Mouse (Mus musculus) limb, embryonic 12.5 days (tissue): Measurements from ENCODE around the gene Myo1h. TPM values are rescaled to one million over a fixed set of nuclear protein-coding genes. Genes with fewer than 3 reads are reported as not detected.

Source experiments
- ATAC-seq: fragments of 200-750 bp; cut with Nextera tagmentation; 2 replicates; pipeline ENCODE4 v1.8.0; 2017; ENCODE audit warnings: low read depth, moderate TSS enrichment; ENCODE audit not compliant: insufficient number of reproducible peaks, insufficient read depth, low FRiP score, low TSS enrichment
- H3K27ac ChIP-seq: fragments of 300-500 bp; sonication (generic); 2 replicates; pipeline ENCODE4 v1.5.1; 2016; ENCODE audit warnings: mild to moderate bottlenecking, moderate library complexity
- H3K27me3 ChIP-seq: fragments of 300-500 bp; sonication (generic); 2 replicates; pipeline ENCODE4 v1.6.1; 2016; ENCODE audit warnings: mild to moderate bottlenecking, moderate library complexity
- H3K36me3 ChIP-seq: fragments of 300-500 bp; sonication (generic); 2 replicates; pipeline ENCODE4 v1.6.1; 2016; ENCODE audit warnings: mild to moderate bottlenecking, moderate library complexity
- H3K4me1 ChIP-seq: fragments of 300-500 bp; sonication (generic); replicated peaks from 2 replicates; pipeline ENCODE4 v1.6.1; 2016
- H3K4me2 ChIP-seq: fragments of 300-500 bp; sonication (generic); 2 replicates; pipeline ENCODE4 v1.6.1; 2016; ENCODE audit warnings: mild to moderate bottlenecking, moderate library complexity
- H3K4me3 ChIP-seq: fragments of 300-500 bp; sonication (generic); replicated peaks from 2 replicates; pipeline ENCODE4 v1.5.1; 2016; ENCODE audit warnings: mild to moderate bottlenecking
- H3K9ac ChIP-seq: fragments of 300-500 bp; sonication (generic); replicated peaks from 2 replicates; pipeline ENCODE4 v1.6.1; 2016; ENCODE audit warnings: mild to moderate bottlenecking, moderate library complexity
- H3K9me3 ChIP-seq: fragments of 300-500 bp; sonication (generic); 2 replicates; pipeline ENCODE4 v1.6.1; 2016; ENCODE audit warnings: mild to moderate bottlenecking, moderate library complexity
- WGBS: fragments of 180-500 bp; shearing (Covaris S2); methylation state at CpG from one replicate; pipeline ENCODE4 v1.1.7; 2016; 5-methylcytosine and 5-hydroxymethylcytosine counted together
- polyA plus RNA-seq: library from polyadenylated mRNA; unstranded; fragments of >200 nt; fragmentation: Nextera tagmentation; extraction: Ambion mirVana; gene quantifications from 2 replicates; pipeline ENCODE4 v1.2.1, GENCODE M21; 2016

Gene Myo1h
- polyA plus RNA-seq, 1 experiment from 2014 or later: 0.99 TPM

- Histone ChIP-seq H3K9ac (0 out of 2 replicates have a peak overlapping the region, but pooled peaks have one; percentile 9), H3K27ac (no peak overlapping the region), H3K9me3 (no peaks in the 10 kb centered on the region), H3K4me1 (0 out of 2 replicates have a peak, but pooled peaks cover 2% of the 10 kb centered on the region), H3K36me3 (no peaks in the 10 kb centered on the region), H3K27me3 (no peaks in the 10 kb centered on the region; the same call in 1 of the 2 replicates), H3K4me3 (no peak overlapping the region), H3K4me2 (peak overlapping the region; percentile 18)
- WGBS: 23% methylated on average over 16 of the region's 16 CpGs
- no peak for ATAC-seq
Observed at GRCm38 (mm10) chr5:114323791-114324507, 35.0 kb downstream of the Myo1h start.

DNA sequence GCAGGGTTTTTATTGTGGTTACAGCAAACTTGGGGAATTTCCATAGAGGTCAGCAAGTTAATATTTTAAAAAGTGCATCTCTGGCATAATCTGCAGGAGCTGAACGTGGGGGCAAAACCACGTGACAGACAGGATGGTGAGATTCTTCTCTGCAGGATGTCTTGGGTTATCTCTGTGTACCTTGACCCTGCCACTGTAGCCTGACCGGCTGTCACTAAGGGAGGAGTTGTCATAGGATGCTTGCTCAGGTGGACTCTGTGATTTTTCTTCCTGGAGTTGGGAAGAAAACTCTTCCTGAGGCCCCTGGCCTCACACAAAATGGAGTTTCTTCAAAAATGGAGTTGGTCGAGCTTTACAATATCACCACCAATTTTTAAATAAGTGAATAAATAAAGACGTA, 54.0 kb downstream of the Myo1h start:
- 0 out of 2 replicates have a peak, but pooled peaks cover 7% of the 10 kb centered on the region for H3K27me3 ChIP-seq
- H3K9ac ChIP-seq: no peak overlapping the region
- H3K4me2 ChIP-seq: no peak overlapping the region
- no peak overlapping the region for H3K4me3 ChIP-seq
- ATAC-seq: no peak
- 87% methylated on average over 5 of the region's 5 CpGs for WGBS
- H3K9me3 ChIP-seq: no peaks in the 10 kb centered on the region
- H3K4me1 ChIP-seq: peaks cover 1% of the 10 kb centered on the region; the same call in 1 of the 2 replicates
- H3K27ac ChIP-seq: no peak overlapping the region
- H3K36me3 ChIP-seq: no peaks in the 10 kb centered on the region

DNA sequence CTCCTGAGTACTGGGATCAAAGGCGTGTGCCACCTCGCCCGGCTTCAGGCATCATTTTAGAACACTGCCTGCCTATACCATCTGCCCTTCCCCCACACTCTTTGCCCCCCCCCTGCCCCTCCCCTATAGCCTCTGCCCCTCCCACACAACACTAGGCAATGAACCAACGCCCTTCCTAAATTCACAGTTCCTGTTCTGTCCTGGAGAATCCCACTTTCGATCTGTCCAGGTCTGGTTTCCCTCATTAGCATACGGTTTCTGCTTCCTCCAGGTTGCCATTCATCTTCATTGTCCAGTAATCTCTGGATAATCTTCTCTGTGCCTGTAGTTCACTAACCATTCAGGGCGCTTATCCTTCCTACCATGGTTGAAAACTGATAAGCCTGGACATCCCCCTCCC, 54.6 kb downstream of the Myo1h start:
- H3K9ac ChIP-seq: no peak overlapping the region

GRCm38 (mm10) chr5:114345538-114345937, 56.6 kb downstream of the Myo1h start:
- no peak overlapping the region for H3K9ac ChIP-seq
- H3K4me3 ChIP-seq: no peak overlapping the region
- 65% methylated on average over 3 of the region's 3 CpGs for WGBS
- H3K27ac ChIP-seq: no peak overlapping the region
- H3K27me3 ChIP-seq: no peaks in the 10 kb centered on the region
- peaks cover 3% of the 10 kb centered on the region; the same call in 1 of the 2 replicates for H3K4me1 ChIP-seq
- H3K36me3 ChIP-seq: no peaks in the 10 kb centered on the region
- ATAC-seq: no peak
- no peak overlapping the region for H3K4me2 ChIP-seq
- H3K9me3 ChIP-seq: no peaks in the 10 kb centered on the region

More for the DNA sequence above, 54.6 kb downstream of the Myo1h start:
- peaks cover 3% of the 10 kb centered on the region; the same call in 1 of the 2 replicates for H3K4me1 ChIP-seq
- no peaks in the 10 kb centered on the region for H3K9me3 ChIP-seq
- no peaks in the 10 kb centered on the region for H3K36me3 ChIP-seq
- 87% methylated on average over 7 of the region's 7 CpGs for WGBS
- H3K27me3 ChIP-seq: 0 out of 2 replicates have a peak, but pooled peaks cover 7% of the 10 kb centered on the region
- H3K27ac ChIP-seq: no peak overlapping the region
- H3K4me3 ChIP-seq: no peak overlapping the region
- no peak overlapping the region for H3K4me2 ChIP-seq
- no peak for ATAC-seq

DNA sequence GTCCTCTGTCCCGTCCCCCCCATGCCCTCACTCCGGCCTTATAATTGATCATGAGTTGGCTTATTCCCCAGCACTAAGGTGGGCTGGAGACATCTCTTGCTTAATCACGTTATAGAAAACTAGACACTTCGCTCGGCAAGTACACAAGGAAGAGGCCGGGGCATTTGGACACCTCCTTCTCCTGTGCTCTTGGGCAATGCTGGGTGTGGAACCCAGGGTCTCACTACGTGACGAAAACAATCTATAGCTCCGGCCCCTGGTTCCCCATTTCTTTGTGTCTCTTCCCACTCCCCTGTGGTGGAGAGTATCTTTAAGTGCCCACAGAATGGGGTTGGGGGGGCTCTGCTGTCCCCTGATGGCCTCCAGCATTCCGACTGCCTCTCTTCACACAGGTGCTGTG, 58.0 kb downstream of the Myo1h start:
- Histone ChIP-seq H3K36me3 (no peaks in the 10 kb centered on the region), H3K9me3 (no peaks in the 10 kb centered on the region), H3K27ac (no peak overlapping the region), H3K9ac (no peak overlapping the region), H3K27me3 (no peaks in the 10 kb centered on the region), H3K4me3 (no peak overlapping the region), H3K4me1 (peaks cover 3% of the 10 kb centered on the region; the same call in 1 of the 2 replicates), H3K4me2 (no peak overlapping the region)
- no peak for ATAC-seq
- WGBS: 86% methylated on average over 10 of the region's 10 CpGs

DNA sequence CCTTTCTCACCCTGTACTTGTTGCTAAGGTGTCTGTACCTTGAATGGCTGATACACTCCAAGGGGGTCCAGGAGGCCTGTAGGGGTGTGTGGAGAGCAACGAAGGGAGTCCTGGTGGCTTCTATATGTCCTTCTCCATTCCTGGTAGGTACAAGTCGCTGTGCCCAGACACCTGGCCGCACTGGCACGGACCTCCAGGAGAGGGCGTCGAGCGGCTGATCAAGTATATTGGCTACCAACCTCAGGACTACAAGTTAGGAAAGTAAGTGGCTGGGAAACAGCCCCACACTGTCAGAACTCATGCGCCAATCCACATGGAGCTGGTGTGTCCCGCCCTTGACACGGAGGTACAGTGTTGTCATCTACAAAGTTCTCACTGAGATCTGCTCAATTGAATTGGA, 62.5 kb downstream of the Myo1h start:
- H3K4me3 ChIP-seq: no peak overlapping the region
- H3K36me3 ChIP-seq: no peaks in the 10 kb centered on the region
- no peak overlapping the region for H3K9ac ChIP-seq
- H3K9me3 ChIP-seq: no peaks in the 10 kb centered on the region
- no peak overlapping the region for H3K4me2 ChIP-seq
- no peak overlapping the region for H3K27ac ChIP-seq
- WGBS: 61% methylated on average over 10 of the region's 10 CpGs
- H3K4me1 ChIP-seq: peaks cover 3% of the 10 kb centered on the region; the same call in 1 of the 2 replicates
- no peaks in the 10 kb centered on the region for H3K27me3 ChIP-seq
- ATAC-seq: no peak

DNA sequence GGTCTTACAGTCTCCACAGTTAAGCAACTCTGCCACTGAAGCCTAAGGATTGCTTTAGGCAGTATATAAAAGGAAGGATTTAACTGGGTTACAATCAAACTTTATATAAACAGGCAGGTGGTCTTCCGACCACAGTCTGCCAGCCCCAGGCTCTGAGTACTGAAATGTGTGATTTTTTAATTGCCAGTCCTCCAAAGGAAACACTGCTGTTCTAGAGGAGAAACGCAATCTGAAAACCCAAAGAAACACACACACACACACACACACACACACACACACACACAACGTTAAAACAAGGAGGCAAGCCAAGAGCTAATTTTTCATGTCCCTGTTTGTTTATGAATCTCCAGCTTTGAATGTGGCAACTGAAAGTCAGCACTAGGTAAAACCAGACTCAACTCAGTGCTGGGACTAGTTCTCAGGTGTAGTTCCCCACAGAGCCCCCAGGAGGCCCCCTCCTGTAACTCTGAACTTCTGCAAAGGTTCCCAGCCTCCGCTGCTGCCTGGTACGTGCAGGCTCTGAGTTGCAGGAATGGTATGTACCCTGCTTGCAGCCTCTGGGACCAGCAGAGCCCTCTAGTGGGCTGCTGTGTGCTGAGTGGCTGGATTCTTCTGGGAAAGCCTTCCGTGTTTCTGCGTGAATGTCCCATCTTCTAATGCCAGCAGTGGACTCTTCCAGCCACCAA, 67.4 kb downstream of the Myo1h start:
- ATAC-seq: peak; percentile 64; the same call in 1 of the 2 replicates

DNA sequence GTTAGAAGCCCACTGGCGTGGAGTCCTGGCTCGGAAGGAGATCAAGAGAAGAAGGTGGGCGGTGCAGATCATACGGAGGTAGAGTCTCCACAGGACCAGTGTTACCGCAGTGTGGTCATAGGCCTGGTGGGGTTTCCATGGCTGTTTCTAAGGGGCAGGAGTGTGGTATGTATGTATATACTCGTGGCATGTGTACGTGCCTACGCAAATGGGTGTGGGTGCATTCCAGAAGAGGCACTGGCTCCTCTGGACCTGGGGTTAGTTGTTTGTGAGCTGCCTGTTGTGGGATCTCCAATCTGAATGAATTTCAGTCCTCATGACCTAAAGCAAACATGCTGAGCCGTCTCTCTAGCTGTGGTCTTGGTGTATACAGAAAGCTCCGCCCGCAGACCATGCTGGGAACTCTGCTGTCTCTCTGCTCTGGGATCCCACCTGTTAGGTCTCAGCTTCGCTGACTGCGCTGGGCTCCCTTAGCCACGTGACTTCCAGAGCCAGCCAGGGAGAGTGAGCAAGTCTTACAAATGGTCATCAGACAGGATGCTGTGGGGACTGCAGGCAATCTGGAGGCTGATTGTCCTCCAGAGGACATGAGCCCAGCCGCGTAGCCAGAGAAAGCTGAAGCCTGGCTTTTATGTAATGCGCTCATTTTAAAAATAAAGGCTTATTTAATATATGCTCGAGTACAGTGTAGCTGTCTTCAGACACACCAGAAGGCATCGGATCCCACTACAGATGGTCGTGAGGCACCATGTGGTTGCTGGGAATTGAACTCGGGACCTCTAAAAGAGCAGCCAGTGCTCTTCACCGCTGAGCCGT, 68.2 kb downstream of the Myo1h start:
- Histone ChIP-seq H3K4me1 (peaks cover 20% of the 10 kb centered on the region; the same call in 1 of the 2 replicates), H3K9me3 (no peaks in the 10 kb centered on the region), H3K9ac (peak overlapping the region; percentile 19; the same call in 1 of the 2 replicates), H3K27ac (peak overlapping the region; percentile 51), H3K27me3 (no peaks in the 10 kb centered on the region), H3K4me3 (no peak overlapping the region), H3K4me2 (peak overlapping the region; percentile 29), H3K36me3 (peaks cover 31% of the 10 kb centered on the region)
- WGBS: 51% methylated on average over 23 of the region's 23 CpGs
- ATAC-seq: peak; percentile 32; the same call in 1 of the 2 replicates

More for the DNA sequence above, 67.4 kb downstream of the Myo1h start:
- no peak overlapping the region for H3K4me3 ChIP-seq
- no peaks in the 10 kb centered on the region for H3K9me3 ChIP-seq
- peak overlapping the region; percentile 51 for H3K27ac ChIP-seq
- WGBS: 19% methylated on average over 7 of the region's 7 CpGs
- H3K27me3 ChIP-seq: no peaks in the 10 kb centered on the region
- H3K4me2 ChIP-seq: peak overlapping the region; percentile 29
- H3K4me1 ChIP-seq: peaks cover 20% of the 10 kb centered on the region; the same call in 1 of the 2 replicates
- no peak overlapping the region for H3K9ac ChIP-seq
- peaks cover 24% of the 10 kb centered on the region for H3K36me3 ChIP-seq

GRCm38 (mm10) chr5:114358833-114359232, 69.9 kb downstream of the Myo1h start:
- no peak overlapping the region for H3K4me3 ChIP-seq
- peak overlapping the region; percentile 59; the same call in 1 of the 2 replicates for H3K27ac ChIP-seq
- H3K9ac ChIP-seq: no peak overlapping the region
- no peaks in the 10 kb centered on the region for H3K9me3 ChIP-seq
- 80% methylated on average over 10 of the region's 10 CpGs for WGBS
- no peak for ATAC-seq
- no peaks in the 10 kb centered on the region for H3K27me3 ChIP-seq
- peaks cover 48% of the 10 kb centered on the region for H3K36me3 ChIP-seq
- H3K4me1 ChIP-seq: peaks cover 20% of the 10 kb centered on the region; the same call in 1 of the 2 replicates
- no peak overlapping the region for H3K4me2 ChIP-seq

GRCm38 (mm10) chr5:114359586-114359985, 70.6 kb downstream of the Myo1h start:
- 28% methylated on average over 8 of the region's 8 CpGs for WGBS
- Histone ChIP-seq H3K9me3 (no peaks in the 10 kb centered on the region), H3K4me3 (no peak overlapping the region), H3K4me1 (peaks cover 20% of the 10 kb centered on the region; the same call in 1 of the 2 replicates), H3K27ac (peak overlapping the region; percentile 59), H3K9ac (no peak overlapping the region), H3K36me3 (peaks cover 56% of the 10 kb centered on the region), H3K27me3 (no peaks in the 10 kb centered on the region), H3K4me2 (no peak overlapping the region)
- no peak for ATAC-seq
